Mouse (Mus musculus) 3134 (cell line): ENCODE data around the gene Wwp2.

Experiments
- DNase-seq: peaks from one replicate; pipeline ENCODE4 v3.0.0-alpha.2; 2011; ENCODE audit warnings: low spot score; ENCODE audit not compliant: insufficient read length; ENCODE audit errors: extremely low read depth

Wwp2 gene

DNA sequence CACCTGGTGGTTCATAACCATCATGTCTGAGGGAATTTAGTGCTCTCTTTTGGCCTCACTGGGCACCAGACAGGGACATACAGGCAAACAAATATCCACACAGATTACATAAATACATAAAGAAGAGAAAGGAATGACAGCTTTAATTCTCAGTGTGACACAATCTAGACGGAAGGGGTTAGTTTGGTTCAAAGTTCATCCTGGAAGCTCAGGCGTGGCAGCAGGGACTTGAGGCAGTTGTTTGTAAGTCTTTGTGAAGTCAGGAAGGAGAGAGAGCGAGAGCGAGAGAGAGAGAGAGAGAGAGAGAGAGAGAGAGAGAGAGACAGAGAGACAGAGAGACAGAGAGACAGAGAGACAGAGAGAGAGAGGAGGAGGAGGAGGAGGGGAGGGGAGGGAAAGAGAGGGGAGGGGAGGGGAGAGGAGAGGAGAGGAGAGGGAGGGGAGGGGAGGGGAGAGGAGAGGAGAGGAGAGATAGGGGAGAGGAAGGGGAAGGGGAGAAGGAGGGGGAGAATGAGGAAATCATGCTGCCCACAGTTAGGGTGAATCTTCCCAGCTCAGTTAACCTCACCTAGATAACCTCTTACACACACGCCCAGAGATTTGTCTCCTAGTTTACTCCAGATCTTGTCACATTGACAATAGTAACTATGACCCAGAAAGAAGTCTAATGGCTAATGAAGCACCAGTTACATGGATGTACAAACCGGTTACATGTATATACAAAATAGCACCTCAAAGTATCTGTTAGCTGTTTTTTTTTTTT lies 158.0 kb downstream of the Wwp2 start:
- DNase-seq = no peak

DNA sequence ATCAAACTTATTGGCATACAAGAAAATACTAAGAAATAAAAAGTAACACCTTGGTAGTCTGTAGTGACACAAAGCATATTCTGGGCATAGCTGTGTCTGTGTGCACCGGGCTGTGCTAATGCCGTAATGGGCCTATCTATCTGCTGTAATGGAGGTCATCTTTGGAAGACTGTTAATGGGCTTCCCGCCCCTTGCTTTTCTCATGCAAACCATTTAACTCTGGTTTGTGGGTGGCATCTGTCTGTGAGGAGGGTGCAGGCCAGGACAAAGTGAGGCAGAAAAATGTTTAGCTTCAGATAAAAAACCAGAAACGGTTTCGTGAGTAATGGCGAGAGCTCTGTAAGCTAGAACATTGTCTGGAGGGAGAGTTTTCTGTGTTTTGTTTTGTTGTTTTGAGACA lies 158.7 kb downstream of the Wwp2 start:
- DNase-seq = no peak

DNA sequence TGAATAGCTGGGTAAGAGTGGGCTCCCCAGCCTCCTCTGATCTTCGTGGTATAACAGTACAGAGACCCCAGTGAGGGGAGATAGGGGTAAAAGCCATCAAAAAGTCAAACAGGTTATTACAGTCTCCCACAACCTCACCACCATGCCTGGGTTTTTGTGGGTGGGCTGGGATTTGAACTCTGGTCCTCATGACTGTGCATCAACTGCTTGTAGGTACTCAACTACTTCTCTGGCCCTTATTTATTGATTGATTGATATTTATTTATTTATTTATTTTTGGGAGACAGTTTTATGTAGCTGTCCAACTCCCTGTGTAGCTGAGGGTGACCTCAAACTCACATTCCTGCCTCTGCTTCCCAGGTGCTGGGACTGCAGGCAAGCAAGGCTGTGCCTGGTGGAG lies 161.6 kb downstream of the Wwp2 start:
- no peak for DNase-seq

DNA sequence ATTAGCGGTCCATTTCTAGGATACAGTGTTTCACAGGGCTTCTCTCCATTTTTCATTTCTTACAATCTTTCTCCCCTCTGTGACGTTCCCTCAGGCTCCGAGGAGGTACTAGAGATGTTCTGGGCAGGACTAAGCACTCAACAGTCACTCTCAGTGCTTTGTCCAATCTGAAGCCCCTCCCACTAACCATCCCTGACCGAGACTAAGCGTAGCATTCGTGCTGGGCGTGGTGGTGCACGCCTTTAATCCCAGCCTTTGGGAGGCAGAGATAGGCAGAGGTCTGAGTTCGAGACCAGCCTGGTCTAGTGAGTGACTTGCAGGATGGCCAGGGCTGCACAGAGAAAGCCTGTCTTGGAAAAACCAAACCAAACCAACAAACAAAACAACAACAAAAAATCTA lies 163.5 kb downstream of the Wwp2 start:
- no peak for DNase-seq

DNA sequence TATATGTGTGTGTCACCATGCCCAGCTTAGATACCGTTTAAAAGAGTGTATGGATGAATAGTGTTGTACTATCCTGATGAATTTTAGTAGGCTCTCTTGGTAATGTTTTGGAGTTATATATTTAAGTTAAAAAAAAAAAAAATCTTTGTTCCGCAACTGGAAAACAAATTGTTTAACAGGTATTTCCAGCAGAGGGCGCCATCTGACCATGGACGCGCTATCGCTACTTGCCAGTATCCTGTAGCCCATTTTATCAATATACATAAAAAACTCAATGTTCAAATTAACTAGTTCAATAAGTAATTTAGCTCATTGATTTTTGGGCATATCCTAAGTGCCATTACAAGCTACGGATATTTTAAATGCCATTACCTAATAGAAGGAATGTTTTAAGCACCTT lies 166.9 kb downstream of the Wwp2 start:
- no peak for DNase-seq
